Mouse (Mus musculus) E14TG2a.4 (cell line): ENCODE measurements at regions not wholly inside any gene's neighbourhood (a gene's known extent, or its start where the extent isn't known, plus 50 kb on each side); places are given as distances from the start of the nearest gene placed in this dataset.

Source experiments
- H3K27me3 ChIP-seq: 2 replicates; pipeline ENCODE4 v1.6.1; 2014; ENCODE audit warnings: low read length, control low read depth; ENCODE audit not compliant: insufficient read depth
- H3K36me3 ChIP-seq: 2 replicates; pipeline ENCODE4 v1.6.1; 2014; ENCODE audit warnings: low read length, control low read depth; ENCODE audit not compliant: insufficient read depth
- H3K4me1 ChIP-seq: replicated peaks from 2 replicates; pipeline ENCODE4 v1.6.1; 2014; ENCODE audit warnings: low read depth, low read length, control low read depth
- H3K4me3 ChIP-seq: replicated peaks from 2 replicates; pipeline ENCODE4 v1.5.1; 2014; ENCODE audit warnings: mild to moderate bottlenecking, low read length
- H3K9me3 ChIP-seq: 2 replicates; pipeline ENCODE4 v1.6.1; 2014; ENCODE audit warnings: low read length, control low read depth
- CTCF ChIP-seq: conservative IDR thresholded peaks from 2 replicates; pipeline ENCODE4 v1.5.1; 2014; ENCODE audit warnings: low read length
- NANOG ChIP-seq: IDR thresholded peaks from 2 replicates; pipeline ENCODE4 v1.6.1; 2014; ENCODE audit warnings: borderline replicate concordance, low read length, mixed read lengths
- POU5F1 ChIP-seq: IDR thresholded peaks from 2 replicates; pipeline ENCODE4 v1.6.1; 2014; ENCODE audit warnings: low read length, borderline replicate concordance

DNA sequence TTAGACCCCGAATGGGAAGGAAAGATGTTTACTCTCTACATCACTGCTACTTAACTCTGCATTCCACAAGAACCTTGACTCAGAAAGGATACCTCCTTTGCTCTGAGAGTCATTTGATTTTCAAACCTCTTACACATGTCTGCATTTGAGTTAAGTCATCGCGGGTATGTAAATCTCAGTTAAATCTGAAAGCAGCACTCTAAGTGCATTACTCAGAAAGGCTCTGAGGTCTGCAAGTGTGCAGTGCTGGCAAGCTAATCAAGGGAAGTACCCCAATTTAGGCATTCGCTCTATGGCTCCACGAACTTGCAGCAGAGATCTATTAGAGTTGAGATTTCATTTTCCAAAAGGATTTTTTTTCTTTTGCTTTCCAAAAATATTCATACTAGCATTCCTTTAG, 538.2 kb downstream of the Nfib start:
- no peak for TF ChIP-seq CTCF
- Histone ChIP-seq H3K27me3 (no peaks in the 10 kb centered on the region), H3K36me3 (no peaks in the 10 kb centered on the region), H3K9me3 (no peaks in the 10 kb centered on the region), H3K4me1 (no peaks in the 10 kb centered on the region), H3K4me3 (no peak overlapping the region)

DNA sequence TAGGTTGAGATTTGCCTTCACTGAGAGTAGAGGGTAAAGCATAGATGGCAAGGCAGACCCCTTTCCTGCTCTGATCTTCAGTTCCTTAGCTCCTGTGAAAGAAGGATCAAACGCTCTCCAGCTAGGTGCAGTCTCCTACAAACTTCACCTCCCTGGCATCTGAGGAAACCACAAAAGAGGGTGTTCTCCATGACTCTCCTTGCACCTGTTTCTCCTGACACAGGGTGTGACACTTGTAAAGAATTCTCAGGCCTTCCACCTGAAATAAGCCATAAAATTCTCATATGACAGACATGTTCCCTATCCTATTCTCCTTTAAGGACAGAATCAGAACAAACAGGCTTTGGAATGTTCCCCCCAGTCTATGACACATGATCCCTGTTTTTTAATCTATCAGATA, 538.7 kb downstream of the Nfib start:
- H3K9me3 ChIP-seq, result no peaks in the 10 kb centered on the region
- H3K4me3 ChIP-seq, result no peak overlapping the region
- no peaks in the 10 kb centered on the region for H3K27me3 ChIP-seq
- H3K4me1 ChIP-seq, result no peaks in the 10 kb centered on the region
- no peak for TF ChIP-seq CTCF
- TF ChIP-seq NANOG, result no peak
- TF ChIP-seq POU5F1, result no peak
- no peaks in the 10 kb centered on the region for H3K36me3 ChIP-seq

DNA sequence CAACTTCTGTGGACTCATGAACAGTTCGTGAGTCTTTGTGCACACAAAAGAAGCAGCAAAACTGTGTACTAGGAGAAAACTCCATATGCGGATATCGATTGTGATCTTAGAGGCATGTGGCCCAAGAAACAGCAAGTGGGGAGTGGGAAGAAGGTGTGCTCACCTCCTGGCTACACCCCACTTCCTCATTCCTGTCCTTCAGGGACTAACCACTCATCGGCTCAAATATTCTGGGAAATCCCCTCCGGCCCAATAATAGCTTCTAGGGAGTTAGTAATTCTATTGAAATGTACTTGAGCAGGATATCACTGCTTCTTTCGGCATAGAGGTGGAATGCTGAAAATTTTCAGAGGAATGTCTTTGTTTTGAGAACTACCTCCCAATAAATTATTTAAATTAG, 539.5 kb downstream of the Nfib start:
- no peaks in the 10 kb centered on the region for H3K9me3 ChIP-seq
- no peaks in the 10 kb centered on the region for H3K36me3 ChIP-seq
- H3K4me3 ChIP-seq, result no peak overlapping the region
- TF ChIP-seq POU5F1 (no peak), NANOG (no peak), CTCF (no peak)
- no peaks in the 10 kb centered on the region for H3K4me1 ChIP-seq
- H3K27me3 ChIP-seq, result no peaks in the 10 kb centered on the region; the same call in 1 of the 2 replicates

DNA sequence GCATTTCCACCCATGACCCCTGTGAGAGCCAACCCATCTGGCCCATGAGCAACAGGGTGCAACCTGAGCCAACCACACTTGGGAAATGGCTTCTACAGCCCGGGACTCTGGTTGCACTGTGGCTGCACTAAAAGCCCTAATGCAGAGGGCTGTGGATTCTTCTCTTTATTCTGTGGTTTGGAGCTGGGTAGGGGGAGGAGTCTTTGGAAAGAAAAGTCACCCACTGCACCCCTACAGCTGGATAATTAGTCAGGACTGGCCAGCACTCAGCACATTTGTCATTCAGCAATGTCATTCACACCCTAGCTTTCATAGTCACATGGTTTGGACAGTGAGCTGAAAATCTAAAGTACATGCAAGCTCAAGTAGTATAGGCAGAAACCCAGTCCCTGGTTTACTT, 541.5 kb downstream of the Nfib start:
- no peaks in the 10 kb centered on the region; the same call in 1 of the 2 replicates for H3K9me3 ChIP-seq
- H3K36me3 ChIP-seq, result no peaks in the 10 kb centered on the region
- no peak for TF ChIP-seq NANOG
- no peaks in the 10 kb centered on the region for H3K4me1 ChIP-seq
- H3K27me3 ChIP-seq, result no peaks in the 10 kb centered on the region; the same call in 1 of the 2 replicates
- H3K4me3 ChIP-seq, result no peak overlapping the region

DNA sequence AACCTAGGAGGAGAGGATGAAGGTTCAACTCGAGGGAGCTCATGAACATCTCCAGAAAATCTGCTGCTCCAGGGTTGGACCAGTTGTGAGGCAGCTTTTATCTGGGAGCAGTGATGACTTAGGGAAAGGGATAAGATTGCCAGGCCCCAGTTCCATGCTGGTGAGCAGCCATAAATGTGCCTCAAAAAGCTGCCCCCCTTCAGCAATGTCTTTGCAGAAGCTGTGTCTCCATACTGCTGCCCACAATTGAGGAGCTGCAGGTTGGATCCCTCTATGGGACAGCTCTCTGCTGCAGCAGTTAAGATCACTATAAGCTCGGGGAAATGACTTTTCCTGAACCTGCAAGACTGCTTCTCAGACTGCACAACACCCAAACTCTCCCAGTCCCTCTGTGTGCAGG, 543.7 kb downstream of the Nfib start:
- Histone ChIP-seq H3K27me3 (no peaks in the 10 kb centered on the region; the same call in 1 of the 2 replicates), H3K36me3 (no peaks in the 10 kb centered on the region), H3K4me3 (no peak overlapping the region), H3K9me3 (peaks cover 4% of the 10 kb centered on the region; the same call in 1 of the 2 replicates), H3K4me1 (no peaks in the 10 kb centered on the region)
- TF ChIP-seq POU5F1 (no peak), CTCF (no peak), NANOG (no peak)

DNA sequence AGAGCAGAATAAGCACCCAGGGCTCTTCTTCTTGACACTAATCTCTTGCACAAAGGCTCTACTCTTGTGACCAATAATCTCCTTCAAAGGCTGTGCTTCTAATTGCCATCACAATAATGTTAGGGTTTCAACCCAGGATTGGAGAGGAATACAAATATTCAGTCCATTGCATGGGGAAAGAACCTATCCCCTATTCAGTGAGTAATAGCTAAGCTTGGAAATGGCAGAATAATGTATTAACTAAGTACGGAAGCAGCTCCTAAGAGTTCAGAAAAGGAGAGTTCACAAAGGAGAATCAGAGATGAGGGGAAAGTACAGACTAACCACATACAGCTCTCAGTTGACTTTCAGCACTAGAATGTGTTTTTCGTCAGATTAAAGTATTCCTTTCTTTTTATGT, 544.3 kb downstream of the Nfib start:
- TF ChIP-seq CTCF (no peak), NANOG (no peak), POU5F1 (no peak)
- no peaks in the 10 kb centered on the region; the same call in 1 of the 2 replicates for H3K27me3 ChIP-seq
- H3K4me1 ChIP-seq, result no peaks in the 10 kb centered on the region
- no peak overlapping the region for H3K4me3 ChIP-seq
- no peaks in the 10 kb centered on the region for H3K36me3 ChIP-seq
- peaks cover 4% of the 10 kb centered on the region; the same call in 1 of the 2 replicates for H3K9me3 ChIP-seq

DNA sequence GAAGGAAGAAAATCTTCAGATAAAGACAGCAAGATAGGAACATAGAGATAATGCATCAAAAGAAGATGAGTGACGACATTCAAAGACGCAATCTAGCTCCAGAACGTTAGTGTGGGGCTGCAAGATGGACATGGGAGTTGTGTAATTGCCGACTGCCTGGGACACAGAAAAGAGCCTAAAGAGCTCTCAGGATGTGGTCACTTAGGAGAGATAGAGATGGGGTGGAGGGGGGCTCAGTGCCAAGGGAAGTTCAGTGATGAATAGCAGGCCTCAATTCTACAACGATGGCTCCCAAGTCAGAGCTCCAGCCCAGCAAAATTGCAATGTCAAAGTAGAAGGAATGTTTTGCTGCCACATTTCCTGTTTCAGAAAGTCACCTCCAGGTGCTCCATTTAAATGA, 545.3 kb downstream of the Nfib start:
- no peaks in the 10 kb centered on the region; the same call in 1 of the 2 replicates for H3K27me3 ChIP-seq
- peaks cover 4% of the 10 kb centered on the region; the same call in 1 of the 2 replicates for H3K9me3 ChIP-seq
- no peaks in the 10 kb centered on the region for H3K4me1 ChIP-seq

DNA sequence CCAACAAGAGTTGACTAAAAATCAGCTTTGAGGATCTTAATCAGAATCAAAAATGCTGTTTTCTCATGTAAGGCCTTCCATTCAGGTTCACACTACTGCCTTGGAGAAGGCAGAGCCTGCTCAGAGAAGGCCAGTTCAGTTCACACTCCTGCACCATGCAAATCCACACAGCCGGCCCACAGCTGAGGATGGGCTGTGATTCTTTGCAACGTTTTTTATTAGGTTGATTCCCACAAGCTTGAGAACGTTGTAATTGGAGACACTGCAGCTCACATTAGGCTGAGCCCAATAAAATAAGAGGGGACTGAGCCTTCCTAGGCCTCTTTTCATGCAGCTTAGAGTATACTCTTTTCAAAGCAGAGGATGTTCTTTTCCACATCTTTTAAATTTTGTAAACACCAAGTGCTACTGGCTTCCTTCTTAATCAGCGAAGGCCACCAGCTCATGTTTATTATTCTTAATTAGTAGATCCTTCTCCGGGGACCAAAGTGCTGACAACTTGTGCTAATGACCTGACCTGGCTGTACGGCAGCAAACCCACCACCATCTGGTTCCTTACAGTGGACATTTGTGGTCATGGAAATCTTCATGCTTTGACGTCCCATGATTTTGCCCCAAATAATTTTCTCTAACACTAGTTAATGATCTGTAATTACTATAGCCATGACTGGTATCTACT, 549.8 kb downstream of the Nfib start:
- no peak overlapping the region for H3K4me3 ChIP-seq

More for the DNA sequence above, 545.3 kb downstream of the Nfib start:
- no peaks in the 10 kb centered on the region for H3K36me3 ChIP-seq
- no peak for TF ChIP-seq CTCF
- no peak overlapping the region for H3K4me3 ChIP-seq

DNA sequence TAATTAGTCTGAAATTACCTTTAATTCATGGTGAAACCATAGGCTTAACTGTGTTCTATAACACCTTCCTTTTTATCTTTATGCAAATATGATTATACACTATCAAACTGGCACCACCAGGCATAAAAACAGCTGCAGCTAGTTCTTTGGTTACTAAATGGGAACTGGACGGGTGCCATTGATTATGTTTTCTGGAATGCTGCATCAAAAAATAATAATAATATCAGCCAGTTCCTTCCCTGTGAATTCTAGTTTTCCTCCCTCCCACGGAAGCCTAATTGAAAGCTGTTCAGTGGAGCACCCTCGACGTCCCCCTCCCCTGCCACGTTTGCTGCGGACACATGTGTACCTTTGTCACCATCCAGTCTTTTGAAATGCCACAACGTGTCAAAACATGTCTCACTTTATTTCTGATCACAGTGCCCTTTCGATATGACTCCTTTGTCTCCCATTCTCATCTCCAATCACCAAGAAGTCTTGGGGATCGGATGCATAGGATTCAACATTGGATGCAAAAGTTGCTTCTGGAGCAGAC, 551.5 kb downstream of the Nfib start:
- Histone ChIP-seq H3K27me3 (no peaks in the 10 kb centered on the region), H3K36me3 (no peaks in the 10 kb centered on the region), H3K4me3 (no peak overlapping the region), H3K9me3 (peaks cover 4% of the 10 kb centered on the region; the same call in 1 of the 2 replicates), H3K4me1 (no peaks in the 10 kb centered on the region)
- TF ChIP-seq NANOG, result no peak
- TF ChIP-seq POU5F1, result no peak
- TF ChIP-seq CTCF, result no peak

More for the DNA sequence above, 549.8 kb downstream of the Nfib start:
- H3K9me3 ChIP-seq, result peaks cover 4% of the 10 kb centered on the region; the same call in 1 of the 2 replicates
- H3K27me3 ChIP-seq, result no peaks in the 10 kb centered on the region
- TF ChIP-seq CTCF, result no peak
- no peak for TF ChIP-seq POU5F1
- TF ChIP-seq NANOG, result no peak
- no peaks in the 10 kb centered on the region for H3K4me1 ChIP-seq
- no peaks in the 10 kb centered on the region for H3K36me3 ChIP-seq
